Mouse (Mus musculus) adrenal gland, adult 2 months (tissue): ENCODE data around the gene Sec24b. TPM values are rescaled to one million over a fixed set of nuclear protein-coding genes. Genes with fewer than 3 reads are reported as not detected.

Source experiments
- polyA plus RNA-seq: library from polyadenylated mRNA; depleted of rRNA; stranded (reverse); fragments of >200 nt; gene quantifications from 2 replicates; pipeline ENCODE4 v1.2.3, GENCODE M21; 2012; rRNA removed
- total RNA-seq, 2 experiments: library from RNA; stranded (reverse); gene quantifications; 2 replicates each; pipeline ENCODE4 v1.2.3; 2021

The Sec24b gene
- total and polyA plus RNA-seq, 3 experiments, result 50.5 to 82.5 (median 74.0) TPM

Other genes starting within 250 kb of the Sec24b start
- gene Rrh, start 239.0 kb downstream of the Sec24b start, total RNA-seq, result under 1 TPM in 1 of 2 experiments, not detected in 1; 0.09 TPM
- gene Rrh, start 239.0 kb downstream of the Sec24b start, polyA plus RNA-seq, result not detected in 2 replicates
- 10 to 100 TPM; 39.4 to 61.2 TPM for gene Gar1, start 230.2 kb downstream of the Sec24b start, total RNA-seq
- gene Gar1, start 230.2 kb downstream of the Sec24b start, polyA plus RNA-seq, result 11.0 and 15.4 TPM in 2 replicates
- gene Cfi, start 225.7 kb downstream of the Sec24b start, total RNA-seq, result 1 to 10 TPM in 1 of 2 experiments, not detected in 1; 2.7 TPM
- 0.07 TPM in 1 of 2 replicates, not detected in the other for gene Cfi, start 225.7 kb downstream of the Sec24b start, polyA plus RNA-seq
- gene Pla2g12a, start 182.9 kb downstream of the Sec24b start, total RNA-seq, result 10 to 100 TPM; 46.3 to 51.7 TPM
- gene Pla2g12a, start 182.9 kb downstream of the Sec24b start, polyA plus RNA-seq, result 106 and 226 TPM in 2 replicates
- 10 to 100 TPM; 42.3 to 42.4 TPM for gene Casp6, start 160.1 kb downstream of the Sec24b start, total RNA-seq
- 29.5 and 33.8 TPM in 2 replicates for gene Casp6, start 160.1 kb downstream of the Sec24b start, polyA plus RNA-seq
- 10 to 100 TPM in 1 of 2 experiments, 1 to 10 TPM in 1; 7.9 to 15.3 TPM for gene Mcub, start 91.3 kb downstream of the Sec24b start, total RNA-seq
- 6.9 and 7.7 TPM in 2 replicates for gene Mcub, start 91.3 kb downstream of the Sec24b start, polyA plus RNA-seq
- gene Col25a1, start 69.9 kb upstream of the Sec24b start, total RNA-seq, result 1 to 10 TPM; 3.5 to 4.5 TPM
- 0.18 and 0.43 TPM in 2 replicates for gene Col25a1, start 69.9 kb upstream of the Sec24b start, polyA plus RNA-seq